Mouse (Mus musculus): ENCODE results near the gene Crlf2.

- TF ChIP-seq CTCF (IDR thresholded peaks at IDR 0.05; ENCODE audit: control insufficient read depth, insufficient read depth, low read length) (no peak), POLR2A (IDR thresholded peaks at IDR 0.05; ENCODE audit: borderline replicate concordance, control insufficient read depth, low read depth, low read length) (no peak)
Measured at GRCm38 (mm10) chr5:109558123-109558403, 730 bp downstream of the Crlf2 start.
